Mouse (Mus musculus): ENCODE measurements at regions not wholly inside any gene's neighbourhood (a gene's known extent, or its start where the extent isn't known, plus 50 kb on each side); places are given as distances from the start of the nearest gene placed in this dataset.
A peak's percentile ranks its signal among the peaks of the same experiment; 100 is the strongest.
"Not testable (repeated sequence)": the region's sequence is repeated elsewhere in the genome, so short reads cannot be mapped to it uniquely, and the experiment has no call there.

DNA sequence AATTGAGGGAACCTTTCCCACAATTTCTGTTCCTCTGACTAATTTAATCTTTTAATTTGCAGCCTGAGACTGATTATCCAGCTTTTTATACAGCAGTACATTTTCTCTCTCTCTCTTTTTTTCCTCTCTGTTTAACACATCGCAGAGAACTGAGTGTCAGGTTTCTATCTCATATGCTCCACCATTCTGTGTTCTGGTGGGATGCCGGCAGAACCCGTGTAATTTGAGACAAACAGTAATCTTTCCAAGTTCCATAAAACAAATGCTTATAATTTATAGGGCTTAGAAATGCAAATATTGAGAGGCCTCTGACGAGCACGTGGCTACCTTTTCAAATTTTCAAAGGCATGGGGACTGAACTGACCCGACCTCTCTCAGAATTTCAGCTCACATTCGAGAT lies 59.1 kb downstream of the Zbtb18 start:
- Histone ChIP-seq H3K27me3 (replicated peaks) (no peaks in the 10 kb centered on the region), H3K9ac (no peak overlapping the region), H3K4me2 (no peak overlapping the region), H3K4me1 (no peaks in the 10 kb centered on the region), H3K4me3 (no peak overlapping the region), H3K9me3 (no peaks in the 10 kb centered on the region), H3K27ac (no peak overlapping the region), H3K36me3 (replicated peaks) (no peaks in the 10 kb centered on the region)
- WGBS: 70% methylated on average over 7 of the region's 7 CpGs
- ATAC-seq (replicated peaks): no peak

DNA sequence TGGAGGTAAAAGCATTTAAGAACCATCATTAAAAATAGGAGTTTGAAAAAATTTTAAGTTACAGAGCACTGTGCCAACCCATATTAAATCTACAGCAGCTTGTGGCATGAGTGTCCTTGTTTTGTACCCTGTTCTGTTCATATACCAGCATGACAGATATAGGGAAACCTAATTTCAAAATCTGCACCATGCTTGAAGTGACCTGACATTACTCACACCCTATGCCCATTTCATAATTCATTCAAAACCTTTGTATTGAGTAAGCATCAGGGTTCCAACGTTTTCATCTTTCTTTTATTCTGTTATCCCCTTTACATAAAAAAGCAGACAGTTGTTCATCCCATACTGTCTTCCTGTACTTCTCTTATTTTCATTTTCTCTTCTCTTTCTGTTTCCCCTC lies 61.8 kb downstream of the Zbtb18 start:
- no peaks in the 10 kb centered on the region for H3K36me3 ChIP-seq (replicated peaks)
- H3K27ac ChIP-seq: no peak overlapping the region
- 74% methylated on average over 1 of the region's 1 CpGs for WGBS
- no peak overlapping the region for H3K9ac ChIP-seq
- no peak overlapping the region for H3K4me2 ChIP-seq
- H3K27me3 ChIP-seq (replicated peaks): no peaks in the 10 kb centered on the region
- H3K4me3 ChIP-seq: no peak overlapping the region
- H3K9me3 ChIP-seq: no peaks in the 10 kb centered on the region
- ATAC-seq (replicated peaks): no peak
- H3K4me1 ChIP-seq: no peaks in the 10 kb centered on the region

DNA sequence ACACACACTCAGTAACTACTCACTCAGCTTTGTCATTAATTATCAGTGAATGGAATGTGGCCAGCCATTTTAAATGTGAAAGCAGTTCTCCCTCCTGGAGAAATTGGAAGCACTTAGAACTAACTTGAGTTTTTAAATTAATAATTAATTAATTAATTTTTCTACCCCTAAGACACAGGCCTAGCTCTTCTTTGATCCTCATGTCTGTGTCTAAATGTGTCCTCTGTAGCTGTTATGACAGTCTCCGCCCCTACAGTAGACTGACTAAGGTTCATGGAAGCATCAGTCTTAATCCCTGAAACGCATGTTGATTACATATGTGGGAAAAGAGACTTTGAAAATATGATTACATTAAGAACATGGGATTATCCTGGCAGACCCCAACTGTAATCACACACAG lies 62.6 kb downstream of the Zbtb18 start:
- Histone ChIP-seq H3K9me3 (no peaks in the 10 kb centered on the region), H3K4me2 (no peak overlapping the region), H3K27ac (no peak overlapping the region), H3K4me3 (no peak overlapping the region), H3K36me3 (replicated peaks) (no peaks in the 10 kb centered on the region), H3K9ac (no peak overlapping the region), H3K4me1 (no peaks in the 10 kb centered on the region), H3K27me3 (replicated peaks) (no peaks in the 10 kb centered on the region)
- ATAC-seq (replicated peaks): no peak
- 92% methylated on average over 2 of the region's 2 CpGs for WGBS

DNA sequence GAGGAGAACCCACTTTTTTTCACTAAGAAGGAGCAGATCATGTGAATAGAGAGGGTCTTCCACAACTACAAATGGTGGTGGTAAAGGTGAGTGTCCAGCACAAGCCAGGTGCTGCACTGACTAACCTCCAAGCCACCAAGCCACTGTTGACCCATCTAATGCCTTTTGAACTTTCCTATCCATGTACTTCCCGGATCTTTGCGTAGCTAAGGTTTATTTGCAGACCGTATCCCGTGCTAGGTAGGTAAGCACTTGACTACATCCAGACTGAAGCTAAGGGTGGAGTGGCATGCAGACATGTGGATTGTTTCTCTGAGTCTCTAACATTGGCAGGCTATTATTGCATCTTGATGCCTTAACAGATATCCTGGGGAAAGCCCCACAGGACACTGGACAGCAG lies 65.2 kb downstream of the Zbtb18 start:
- H3K36me3 ChIP-seq (replicated peaks); H3K4me2 ChIP-seq; H3K9me3 ChIP-seq; H3K4me3 ChIP-seq; H3K27ac ChIP-seq; H3K4me1 ChIP-seq; H3K9ac ChIP-seq; ATAC-seq (replicated peaks); H3K27me3 ChIP-seq (replicated peaks): not testable (repeated sequence)
- WGBS: 94% methylated on average over 4 of the region's 4 CpGs

DNA sequence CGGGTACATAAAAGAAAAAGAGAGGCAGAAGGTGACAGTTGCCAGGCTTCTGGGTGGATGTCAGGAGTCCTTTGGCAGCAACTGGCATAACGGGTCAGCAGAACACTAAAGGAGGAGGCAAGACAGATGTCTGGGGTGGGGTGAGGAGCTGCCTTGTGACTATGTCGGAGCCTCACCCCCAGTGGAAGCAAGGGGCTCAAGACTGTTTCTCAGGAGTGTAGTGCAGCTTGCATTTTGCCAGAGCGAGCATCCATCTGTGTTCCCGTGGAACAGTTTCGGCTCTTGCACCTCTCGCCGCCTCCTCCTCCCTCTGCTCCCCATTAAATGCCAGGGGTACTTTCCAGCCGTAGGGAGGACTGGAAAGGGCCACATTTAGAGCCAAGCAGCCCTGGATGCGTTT lies 67.6 kb downstream of the Zbtb18 start:
- Histone ChIP-seq H3K27me3 (replicated peaks) (no peaks in the 10 kb centered on the region), H3K36me3 (replicated peaks) (no peaks in the 10 kb centered on the region), H3K4me2 (no peak overlapping the region), H3K9me3 (no peaks in the 10 kb centered on the region), H3K4me1 (no peaks in the 10 kb centered on the region), H3K4me3 (no peak overlapping the region), H3K27ac (no peak overlapping the region), H3K9ac (no peak overlapping the region)
- 76% methylated on average over 10 of the region's 10 CpGs for WGBS
- ATAC-seq (replicated peaks): no peak

DNA sequence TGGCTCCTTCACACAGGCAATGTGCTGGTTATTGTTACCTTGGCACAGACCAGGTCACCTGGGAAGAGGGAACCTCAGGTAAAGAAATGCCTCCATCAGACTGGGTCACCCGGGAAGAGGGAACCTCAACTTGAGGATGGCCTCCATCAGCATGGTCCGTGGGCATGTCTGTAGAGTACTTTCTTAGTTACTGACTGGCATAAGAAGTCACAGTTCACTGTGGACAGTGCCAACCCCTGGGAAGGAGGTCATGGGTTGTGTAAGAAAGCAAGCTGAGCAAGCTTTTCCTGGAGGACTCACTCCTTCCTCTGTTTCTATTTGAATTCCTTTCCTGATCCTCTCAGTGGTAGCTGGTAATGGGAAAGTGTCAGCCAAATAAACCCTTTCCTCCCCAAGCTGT lies 70.0 kb downstream of the Zbtb18 start:
- H3K4me2 ChIP-seq: no peak overlapping the region
- no peak for ATAC-seq (replicated peaks)
- H3K9ac ChIP-seq: no peak overlapping the region
- no peaks in the 10 kb centered on the region for H3K27me3 ChIP-seq (replicated peaks)
- H3K9me3 ChIP-seq: no peaks in the 10 kb centered on the region
- no peak overlapping the region for H3K4me3 ChIP-seq
- no peaks in the 10 kb centered on the region for H3K36me3 ChIP-seq (replicated peaks)
- WGBS: 85% methylated on average over 2 of the region's 2 CpGs
- no peaks in the 10 kb centered on the region for H3K4me1 ChIP-seq
- H3K27ac ChIP-seq: no peak overlapping the region

DNA sequence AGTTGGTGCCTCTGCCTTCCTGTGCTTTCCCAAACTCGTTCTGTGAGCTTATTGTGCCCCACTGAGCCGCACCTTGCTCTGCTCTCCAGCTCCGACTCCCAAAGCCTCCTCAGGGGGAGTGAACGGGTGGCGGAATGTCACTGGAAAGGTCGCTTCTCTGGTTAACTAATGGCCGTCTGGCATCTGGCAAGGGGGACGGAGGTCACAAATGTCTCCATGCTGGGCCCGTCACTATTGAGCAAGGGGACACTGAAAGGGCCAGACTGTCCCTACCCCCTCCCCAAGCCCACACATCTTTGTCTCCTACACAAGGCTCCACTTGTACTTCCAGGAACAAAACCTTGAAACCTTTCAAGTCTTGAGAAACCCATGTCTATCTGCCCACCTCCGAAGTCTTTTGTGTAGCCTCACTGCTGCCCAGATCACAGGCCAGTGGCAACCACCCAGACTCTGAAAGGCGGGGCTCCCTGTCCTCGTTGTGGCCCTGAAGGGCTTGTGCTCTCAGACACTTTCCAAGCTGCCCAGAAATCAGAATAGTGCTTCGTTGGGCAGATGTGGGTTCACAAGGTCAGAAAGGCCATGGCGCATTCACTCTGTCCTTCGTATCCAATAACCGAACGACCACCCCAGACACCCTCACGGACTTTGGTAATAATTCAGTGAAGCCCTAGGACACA lies 75.9 kb downstream of the Zbtb18 start:
- 29% methylated on average over 18 of the region's 18 CpGs for WGBS
- no peaks in the 10 kb centered on the region for H3K27me3 ChIP-seq (replicated peaks)
- H3K36me3 ChIP-seq (replicated peaks): no peaks in the 10 kb centered on the region
- H3K27ac ChIP-seq: no peak overlapping the region
- H3K4me2 ChIP-seq: no peak overlapping the region
- no peak for ATAC-seq (replicated peaks)
- H3K4me1 ChIP-seq: peaks cover 16% of the 10 kb centered on the region
- H3K9me3 ChIP-seq: no peaks in the 10 kb centered on the region
- H3K9ac ChIP-seq: no peak overlapping the region
- no peak overlapping the region for H3K4me3 ChIP-seq

DNA sequence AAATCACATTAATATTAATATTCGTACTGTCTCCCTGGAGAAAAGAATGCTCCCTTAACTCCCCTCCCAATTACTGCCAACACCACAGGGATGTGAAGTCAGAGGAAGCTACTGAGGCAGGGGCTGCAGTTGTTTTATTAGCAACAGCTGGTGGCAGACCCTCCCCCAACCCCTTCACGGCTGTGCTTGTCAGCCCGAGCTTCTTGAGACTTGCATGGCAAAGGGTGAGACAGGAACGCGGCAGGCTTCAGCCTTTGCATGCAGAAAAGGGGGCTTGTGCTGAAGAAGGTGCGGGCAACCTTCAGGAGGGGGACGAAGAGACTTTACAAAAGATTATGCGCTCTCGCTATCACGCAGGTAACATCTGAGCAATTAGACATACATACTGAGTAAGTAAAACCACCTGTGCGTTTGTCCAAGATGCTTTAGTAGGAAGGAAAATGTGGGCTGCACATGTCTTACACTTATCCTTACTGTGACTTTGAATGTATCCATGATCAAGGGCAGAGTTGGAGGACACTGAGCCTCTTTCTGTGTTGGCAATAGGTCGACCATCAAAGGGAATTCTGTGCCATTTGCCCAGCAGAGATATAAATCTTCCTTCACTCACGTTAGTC lies 76.9 kb downstream of the Zbtb18 start:
- WGBS: 31% methylated on average over 13 of the region's 13 CpGs
- peak overlapping the region; percentile 14; the same call in 1 of the 2 replicates for H3K4me2 ChIP-seq
- ATAC-seq (replicated peaks): peak; percentile 83

DNA sequence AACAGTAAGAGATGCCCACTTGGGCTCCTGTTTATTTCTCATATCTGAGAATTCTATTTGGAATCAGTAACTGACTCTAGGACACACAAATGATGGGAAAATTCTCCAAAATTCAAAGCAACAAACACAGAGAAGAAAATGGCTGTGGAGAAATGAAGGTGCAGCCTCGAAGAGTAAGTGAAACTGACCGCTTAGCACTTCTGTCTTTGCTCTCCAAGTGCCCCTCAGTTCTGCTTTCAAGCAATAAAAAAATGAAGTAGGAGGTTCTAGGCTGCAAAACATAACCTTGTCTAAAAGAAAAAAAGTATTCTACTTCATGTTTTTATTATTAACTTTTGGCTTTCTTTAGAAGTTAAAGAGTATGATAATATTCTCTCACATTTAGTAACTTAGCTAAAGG lies 79.0 kb downstream of the Zbtb18 start:
- Histone ChIP-seq H3K4me3 (no peak overlapping the region), H3K4me2 (no peak overlapping the region), H3K27ac (no peak overlapping the region), H3K36me3 (replicated peaks) (no peaks in the 10 kb centered on the region), H3K4me1 (peaks cover 16% of the 10 kb centered on the region), H3K9ac (no peak overlapping the region), H3K9me3 (no peaks in the 10 kb centered on the region), H3K27me3 (replicated peaks) (no peaks in the 10 kb centered on the region)
- no peak for ATAC-seq (replicated peaks)
- WGBS: 92% methylated on average over 2 of the region's 2 CpGs

More for the DNA sequence above, 76.9 kb downstream of the Zbtb18 start:
- Histone ChIP-seq H3K27ac (no peak overlapping the region), H3K36me3 (replicated peaks) (no peaks in the 10 kb centered on the region), H3K27me3 (replicated peaks) (no peaks in the 10 kb centered on the region), H3K9ac (no peak overlapping the region), H3K4me1 (peaks cover 16% of the 10 kb centered on the region), H3K4me3 (no peak overlapping the region), H3K9me3 (no peaks in the 10 kb centered on the region)

DNA sequence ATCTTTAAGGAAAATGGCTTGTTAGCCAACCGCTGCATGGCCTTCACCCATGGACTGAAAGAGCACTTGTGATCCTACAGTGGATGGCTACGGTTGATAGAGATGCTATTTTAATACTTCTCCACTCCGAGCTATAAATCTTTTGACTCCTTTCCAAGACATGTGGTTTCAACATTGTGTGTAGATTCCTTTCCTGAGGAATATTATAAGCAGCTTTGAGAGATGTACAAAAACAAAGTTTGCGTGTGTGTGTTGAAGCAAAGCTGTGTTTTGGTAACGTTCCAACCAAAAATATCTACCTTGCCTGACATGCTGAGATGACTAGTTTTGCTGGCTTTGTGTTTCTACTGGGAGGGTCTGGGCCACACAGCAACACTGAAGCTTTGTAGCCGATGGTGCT lies 83.0 kb downstream of the Zbtb18 start:
- Histone ChIP-seq H3K27ac (no peak overlapping the region), H3K4me1 (no peaks in the 10 kb centered on the region), H3K4me3 (no peak overlapping the region), H3K4me2 (no peak overlapping the region), H3K36me3 (replicated peaks) (no peaks in the 10 kb centered on the region), H3K27me3 (replicated peaks) (no peaks in the 10 kb centered on the region), H3K9ac (no peak overlapping the region), H3K9me3 (no peaks in the 10 kb centered on the region)
- no peak for ATAC-seq (replicated peaks)
- 86% methylated on average over 6 of the region's 6 CpGs for WGBS

DNA sequence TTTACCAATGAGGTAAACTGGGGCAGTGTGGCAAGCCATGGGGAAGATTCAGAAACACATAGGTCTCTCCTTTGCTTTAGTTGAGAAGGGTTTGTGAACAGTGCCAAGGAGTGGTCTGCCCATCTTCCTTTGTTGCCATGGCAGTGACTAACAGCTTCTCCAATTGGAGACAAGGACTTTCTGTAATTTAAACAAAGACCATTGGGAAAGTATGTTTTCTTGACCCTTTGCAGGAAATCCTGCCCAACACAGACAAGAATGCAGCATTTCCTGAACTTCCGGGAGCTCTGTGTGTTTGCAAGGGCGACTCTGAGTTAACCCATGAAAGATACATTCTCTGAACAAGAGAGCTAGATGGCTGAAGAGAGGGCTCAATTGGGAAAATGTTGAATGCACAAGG lies 89.6 kb downstream of the Zbtb18 start:
- ATAC-seq (replicated peaks): no peak
- WGBS: 81% methylated on average over 2 of the region's 2 CpGs
- Histone ChIP-seq H3K9ac (no peak overlapping the region), H3K36me3 (replicated peaks) (no peaks in the 10 kb centered on the region), H3K4me3 (no peak overlapping the region), H3K27me3 (replicated peaks) (no peaks in the 10 kb centered on the region), H3K9me3 (no peaks in the 10 kb centered on the region), H3K27ac (no peak overlapping the region), H3K4me2 (no peak overlapping the region), H3K4me1 (no peaks in the 10 kb centered on the region)

DNA sequence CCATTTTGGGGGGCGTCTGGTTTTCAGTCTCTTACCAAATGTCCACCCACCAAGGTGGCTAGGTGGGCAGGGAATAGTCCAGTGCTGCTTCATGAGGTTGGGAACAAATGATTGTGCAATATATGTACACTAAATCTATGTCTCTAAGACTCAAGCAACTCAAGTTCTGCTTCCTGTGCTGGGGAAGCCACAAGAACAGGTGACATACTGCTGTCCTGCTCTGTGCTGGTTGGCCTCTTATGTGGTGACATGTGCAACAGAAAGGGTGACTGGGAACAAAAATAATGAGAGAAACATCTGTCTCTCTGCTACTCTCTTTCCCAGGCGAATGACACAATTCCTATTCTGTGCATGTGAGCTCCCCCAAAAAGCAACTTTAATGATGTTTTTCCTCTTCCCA lies 90.5 kb downstream of the Zbtb18 start:
- Histone ChIP-seq H3K27ac (no peak overlapping the region), H3K4me1 (no peaks in the 10 kb centered on the region), H3K36me3 (replicated peaks) (no peaks in the 10 kb centered on the region), H3K9me3 (no peaks in the 10 kb centered on the region), H3K4me3 (no peak overlapping the region), H3K9ac (no peak overlapping the region), H3K27me3 (replicated peaks) (no peaks in the 10 kb centered on the region), H3K4me2 (no peak overlapping the region)
- WGBS: 88% methylated on average over 2 of the region's 2 CpGs
- no peak for ATAC-seq (replicated peaks)

DNA sequence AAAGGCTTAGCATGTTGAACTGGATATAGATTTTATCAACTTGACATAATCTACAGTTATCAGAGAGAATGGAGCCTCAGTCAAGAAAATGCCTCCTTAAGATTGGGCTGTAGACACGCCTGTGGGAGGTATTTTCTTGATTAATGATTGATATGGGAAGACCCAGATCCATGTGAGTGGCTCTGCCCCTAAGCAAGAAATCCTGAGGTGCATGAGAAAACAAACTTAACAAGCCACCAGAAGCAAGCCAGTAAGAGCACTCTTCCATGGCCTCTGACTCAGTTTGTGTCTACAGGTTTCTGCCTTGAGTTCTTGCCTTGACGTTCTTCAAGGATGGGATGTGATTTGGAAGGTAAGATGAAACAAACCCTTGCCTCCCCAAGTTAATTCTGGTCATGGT lies 91.2 kb downstream of the Zbtb18 start:
- Histone ChIP-seq H3K4me1 (no peaks in the 10 kb centered on the region), H3K27me3 (replicated peaks) (no peaks in the 10 kb centered on the region), H3K9ac (no peak overlapping the region), H3K27ac (no peak overlapping the region), H3K36me3 (replicated peaks) (no peaks in the 10 kb centered on the region), H3K4me2 (no peak overlapping the region), H3K9me3 (no peaks in the 10 kb centered on the region), H3K4me3 (no peak overlapping the region)
- ATAC-seq (replicated peaks): no peak
- 87% methylated on average over 2 of the region's 2 CpGs for WGBS
